28 mouse cellular contexts compared by ENCODE assay signal in the genomic region with DNA sequence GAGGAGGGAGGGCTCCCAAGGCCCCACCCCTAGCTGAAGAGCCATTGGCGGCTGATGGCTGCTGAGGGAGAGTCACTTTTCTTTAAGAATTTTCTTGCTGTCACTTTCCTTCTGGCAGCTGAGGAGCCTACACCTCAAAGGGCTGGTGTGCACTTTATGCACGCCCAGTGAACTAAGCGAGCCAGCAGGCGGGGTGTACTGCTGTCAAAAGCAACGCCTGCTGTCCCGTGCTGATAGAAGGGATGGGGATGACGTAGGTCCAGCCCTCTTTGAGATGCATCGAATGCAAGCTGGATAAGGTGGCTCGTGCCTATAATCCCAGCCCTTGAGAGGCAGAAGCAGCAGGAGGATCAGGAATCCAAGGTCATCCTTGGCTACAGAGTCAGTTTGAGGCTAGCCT.
DNase-seq lines count a peak whose midpoint lies in the region; ATAC-seq and TF ChIP-seq lines count a peak whose summit lies in the region.
"Had no signal": no experiment of that assay in that cellular context is flagged by ENCODE, and none has a peak within 500 bp of the region (broad histone marks: within the 10 kb centered on the region; RNA-seq: fewer than 3 reads in every experiment).

No protein-coding gene starts in this region.

- no peak for TF ChIP-seq CTCF in liver, adult 2 months (IDR thresholded peaks at IDR 0.05; ENCODE audit: low read depth, low read length)
- TF ChIP-seq CTCF in liver, embryonic 14.5 days (IDR thresholded peaks at IDR 0.05; ENCODE audit: low read depth): no peak

- peaks cover 50% of the 10 kb centered on the region for H3K79me2 ChIP-seq in liver, adult 2 months (ENCODE audit: control insufficient read depth, insufficient read depth, low read length)

- TF ChIP-seq EP300 in liver, embryonic 14.5 days (IDR thresholded peaks at IDR 0.05; ENCODE audit: low read depth): no peak

- H3K9ac ChIP-seq in liver, adult 2 months (ENCODE audit: low read depth, low read length): no peak overlapping the region
- H3K9ac ChIP-seq in liver, embryonic 12.5 days: no peak overlapping the region
- H3K9ac ChIP-seq in liver, embryonic 14.5 days (replicated peaks): no peak overlapping the region
- H3K9ac ChIP-seq in heart, embryonic 12.5 days: no peak overlapping the region
- H3K9ac ChIP-seq: embryonic facial prominence, embryonic 13.5 days; embryonic facial prominence, embryonic 15.5 days; forebrain, embryonic 12.5 days had no signal

- no peak for DNase-seq in liver, adult 2 months (ENCODE audit: extremely low read depth, low read depth, low spot score)
- DNase-seq in liver, embryonic 14.5 days (ENCODE audit: low read depth in 3 of 3, low spot score in 3 of 3): no peak
- DNase-seq in liver: no peak
- DNase-seq in ovary, postnatal 10 days (ENCODE audit: low spot score): no peak
- DNase-seq: adrenal gland, adult 2 months; adrenal gland, postnatal 10 days; adrenal gland, postnatal 25 days; B cell, adult 2 months; cerebellum, adult 11 months; cerebellum, adult 18-20 months; cerebellum, adult 8-10 months; cerebellum, adult 9-11 months; cerebellum, postnatal 14 days; cerebellum, postnatal 36 days; embryo, embryonic 11 days had no signal

- no peak overlapping the region for H3K4me3 ChIP-seq in liver, adult 2 months (ENCODE audit: insufficient read depth, low read depth, low read length)
- no peak overlapping the region for H3K4me3 ChIP-seq in liver, embryonic 12.5 days
- no peak overlapping the region for H3K4me3 ChIP-seq in liver, embryonic 14.5 days (ENCODE audit: insufficient read depth in 1 of 2, low read depth in 2 of 2, low read length in 2 of 2)
- H3K4me3 ChIP-seq in heart, embryonic 12.5 days: no peak overlapping the region
- H3K4me3 ChIP-seq: embryonic facial prominence, embryonic 13.5 days; embryonic facial prominence, embryonic 15.5 days; erythroblast, embryonic 14.5 days; forebrain, embryonic 10.5 days; forebrain, embryonic 12.5 days had no signal

- H3K36me3 ChIP-seq in liver, adult 2 months (ENCODE audit: control insufficient read depth, insufficient read depth, low read length): peaks cover 7% of the 10 kb centered on the region; the same call in 1 of the 2 replicates
- no peaks in the 10 kb centered on the region for H3K36me3 ChIP-seq in liver, embryonic 12.5 days
- H3K36me3 ChIP-seq in liver, embryonic 14.5 days (replicated peaks; ENCODE audit: control insufficient read depth, insufficient read depth, low read depth): no peaks in the 10 kb centered on the region
- H3K36me3 ChIP-seq in heart, embryonic 12.5 days: no peaks in the 10 kb centered on the region
- H3K36me3 ChIP-seq: embryonic facial prominence, embryonic 13.5 days; embryonic facial prominence, embryonic 15.5 days; forebrain, embryonic 12.5 days; G1E had no signal

- H3K9me3 ChIP-seq in liver, embryonic 12.5 days (replicated peaks): no peaks in the 10 kb centered on the region
- no peaks in the 10 kb centered on the region for H3K9me3 ChIP-seq in liver, embryonic 14.5 days (ENCODE audit: control insufficient read depth, low read length)
- H3K9me3 ChIP-seq in heart, embryonic 12.5 days (replicated peaks): no peaks in the 10 kb centered on the region
- H3K9me3 ChIP-seq: embryonic facial prominence, embryonic 13.5 days; embryonic facial prominence, embryonic 15.5 days; forebrain, embryonic 10.5 days; forebrain, embryonic 12.5 days; G1E had no signal

- no peaks in the 10 kb centered on the region for H3K27me3 ChIP-seq in liver, adult 2 months (ENCODE audit: control insufficient read depth, insufficient read depth, low read length)
- H3K27me3 ChIP-seq in liver, embryonic 12.5 days (replicated peaks): no peaks in the 10 kb centered on the region
- H3K27me3 ChIP-seq in liver, embryonic 14.5 days (ENCODE audit: control insufficient read depth, insufficient read depth, low read length): no peaks in the 10 kb centered on the region
- H3K27me3 ChIP-seq in heart, embryonic 12.5 days (replicated peaks): peaks cover 3% of the 10 kb centered on the region; the same call in 1 of the 2 replicates
- H3K27me3 ChIP-seq: CH12.LX; embryonic facial prominence, embryonic 15.5 days; forebrain, embryonic 12.5 days; Patski had no signal

- H3K4me1 ChIP-seq in liver, adult 2 months (ENCODE audit: control insufficient read depth, insufficient read depth, low read length): peaks cover 19% of the 10 kb centered on the region
- H3K4me1 ChIP-seq in liver, embryonic 12.5 days: no peaks in the 10 kb centered on the region
- H3K4me1 ChIP-seq in liver, embryonic 14.5 days (replicated peaks; ENCODE audit: control insufficient read depth in 2 of 2, insufficient read depth in 2 of 2, low read length in 1 of 2): 0 out of 4 replicates have a peak, but pooled peaks cover 0 to 1% of the 10 kb centered on the region in 2 experiments
- no peaks in the 10 kb centered on the region for H3K4me1 ChIP-seq in heart, embryonic 12.5 days (replicated peaks)

- WGBS in liver, adult 2 months: 87% methylated on average over 9 of the region's 9 CpGs
- 57% methylated on average over 9 of the region's 9 CpGs for WGBS in liver, embryonic 12.5 days (ENCODE audit: insufficient replicate concordance)
- WGBS in liver, embryonic 14.5 days (ENCODE audit: insufficient replicate concordance): 58% methylated on average over 9 of the region's 9 CpGs
- WGBS in heart, embryonic 12.5 days: 77% methylated on average over 9 of the region's 9 CpGs

- no peak for TF ChIP-seq POLR2A in liver, adult 2 months (IDR thresholded peaks at IDR 0.05; ENCODE audit: extremely low read depth, insufficient read depth, low read length)

- ATAC-seq in liver, embryonic 12.5 days: no peak
- peak; percentile 21; the same call in 1 of the 2 replicates for ATAC-seq in liver, embryonic 14.5 days (ENCODE audit: insufficient read depth)
- ATAC-seq in megakaryocyte progenitor cell, adult 5-6 weeks (replicated peaks; ENCODE audit: poor library complexity): peak; percentile 42; the same call in 1 of the 2 replicates
- no peak for ATAC-seq in heart, embryonic 12.5 days (ENCODE audit: insufficient number of reproducible peaks, low FRiP score)
- ATAC-seq: CD4-positive, CD25-positive, alpha-beta regulatory T cell, adult 4 months; forebrain, embryonic 14.5 days; Patski had no signal

- H3K27ac ChIP-seq in liver, adult 2 months (replicated peaks; ENCODE audit: insufficient read depth, low read depth, low read length): peak overlapping the region; percentile 19; the same call in 1 of the 2 replicates
- H3K27ac ChIP-seq in liver, embryonic 12.5 days: no peak overlapping the region
- no peak overlapping the region for H3K27ac ChIP-seq in liver, embryonic 14.5 days
- H3K27ac ChIP-seq in heart, embryonic 12.5 days (ENCODE audit: poor library complexity, severe bottlenecking): no peak overlapping the region
- H3K27ac ChIP-seq: embryonic facial prominence, embryonic 13.5 days; embryonic facial prominence, embryonic 15.5 days; forebrain, embryonic 10.5 days; forebrain, embryonic 12.5 days had no signal

- H3K4me2 ChIP-seq in liver, embryonic 12.5 days: no peak overlapping the region
- H3K4me2 ChIP-seq in liver, embryonic 14.5 days (ENCODE audit: low read depth): no peak overlapping the region
- no peak overlapping the region for H3K4me2 ChIP-seq in heart, embryonic 12.5 days
- H3K4me2 ChIP-seq: embryonic facial prominence, embryonic 13.5 days; embryonic facial prominence, embryonic 15.5 days; forebrain, embryonic 12.5 days had no signal

Comparison
In these comparisons a context has a peak if more than half of its experiments do, and no peak if none do; other contexts are left out.
1. ATAC-seq: peak in liver, embryonic 14.5 days (single experiment) and megakaryocyte progenitor cell, adult 5-6 weeks (single experiment); none in liver, embryonic 12.5 days (single experiment) and heart, embryonic 12.5 days (single experiment).